Mouse (Mus musculus) limb, embryonic 14.5 days (tissue): ENCODE measurements around the gene Cbx7. TPM values are rescaled to one million over a fixed set of nuclear protein-coding genes. Genes with fewer than 3 reads are reported as not detected.

Experiments used
- ATAC-seq: fragments of 200-750 bp; cut with Nextera tagmentation; 2 replicates; pipeline ENCODE4 v1.8.0; 2017; ENCODE audit warnings: low read depth, moderate number of reproducible peaks, moderate TSS enrichment; ENCODE audit not compliant: low FRiP score
- DNase-seq: peaks from one replicate; pipeline ENCODE4 v3.0.0-alpha.2; 2015; ENCODE audit warnings: low spot score
- H3K27ac ChIP-seq: fragments of 300-500 bp; sonication (generic); replicated peaks from 2 replicates; pipeline ENCODE4 v1.5.1; 2014; ENCODE audit warnings: low read depth, mild to moderate bottlenecking, low read length, moderate library complexity, mixed read lengths
- H3K27me3 ChIP-seq: fragments of 300-500 bp; sonication (generic); 2 replicates; pipeline ENCODE4 v1.6.1; 2014; ENCODE audit warnings: low read length, mixed read lengths; ENCODE audit not compliant: control insufficient read depth, insufficient read depth
- H3K36me3 ChIP-seq: fragments of 300-500 bp; sonication (generic); 2 replicates; pipeline ENCODE4 v1.6.1; 2014; ENCODE audit warnings: mild to moderate bottlenecking, low read length, moderate library complexity, mixed read lengths; ENCODE audit not compliant: control insufficient read depth, insufficient read depth
- H3K4me1 ChIP-seq: fragments of 300-500 bp; sonication (generic); 2 replicates; pipeline ENCODE4 v1.6.1; 2014; ENCODE audit warnings: antibody characterized with exemption, low read length, mixed read lengths; ENCODE audit not compliant: control insufficient read depth, insufficient read depth
- H3K4me2 ChIP-seq: fragments of 300-500 bp; sonication (generic); replicated peaks from 2 replicates; pipeline ENCODE4 v1.6.1; 2014; ENCODE audit warnings: low read depth, mild to moderate bottlenecking, low read length, moderate library complexity; ENCODE audit not compliant: severe bottlenecking
- H3K4me3 ChIP-seq: fragments of 300-500 bp; sonication (generic); replicated peaks from 2 replicates; pipeline ENCODE4 v1.5.1; 2014; ENCODE audit warnings: low read length
- H3K9ac ChIP-seq: fragments of 300-500 bp; sonication (generic); 2 replicates; pipeline ENCODE4 v1.6.1; 2014; ENCODE audit warnings: mild to moderate bottlenecking, low read depth, low read length, moderate library complexity; ENCODE audit not compliant: severe bottlenecking
- H3K9me3 ChIP-seq: fragments of 300-500 bp; sonication (generic); 2 replicates; pipeline ENCODE4 v1.6.1; 2016; ENCODE audit warnings: low read length; ENCODE audit not compliant: control insufficient read depth
- POLR2A ChIP-seq: fragments of 200-500 bp; IDR thresholded peaks from 2 replicates; pipeline ENCODE4 v1.8.0; 2012; ENCODE audit warnings: inconsistent platforms, mild to moderate bottlenecking, moderate library complexity, borderline replicate concordance; ENCODE audit not compliant: insufficient read depth, insufficient read length; ENCODE audit errors: extremely low read depth
- WGBS: fragments of 180-500 bp; shearing (Covaris S2); extraction: QIAGEN DNeasy Blood & Tissue Kit; methylation state at CpG from one replicate; pipeline ENCODE4 v1.1.7; 2014; 5-methylcytosine and 5-hydroxymethylcytosine counted together
- polyA plus RNA-seq, 2 experiments: library from polyadenylated mRNA; depleted of rRNA in 1 of 2; stranded (reverse) in 1 of 2; unstranded in 1 of 2; fragments of >200 nt; fragmentation: Nextera tagmentation in 1 of 2; extraction: Ambion mirVana in 1 of 2; gene quantifications; 2 replicates each; pipeline versions ENCODE4 v1.2.1 to v1.2.3; 2012 to 2014

Gene Cbx7
- polyA plus RNA-seq, 2 experiments: 2.1 to 8.5 TPM

GRCm38 (mm10) chr15:79884820-79885219 lies 86.1 kb downstream of the Cbx7 start:
- 73% methylated on average over 5 of the region's 5 CpGs for WGBS
- DNase-seq (no peak), ATAC-seq (no peak)
- Histone ChIP-seq H3K27me3 (no peaks in the 10 kb centered on the region; the same call in 1 of the 2 replicates), H3K9ac (no peak overlapping the region), H3K4me1 (no peaks in the 10 kb centered on the region), H3K4me2 (no peak overlapping the region), H3K4me3 (no peak overlapping the region), H3K36me3 (no peaks in the 10 kb centered on the region), H3K9me3 (no peaks in the 10 kb centered on the region), H3K27ac (no peak overlapping the region)
- TF ChIP-seq POLR2A: no peak

GRCm38 (mm10) chr15:79883352-79883822 lies 87.5 kb downstream of the Cbx7 start:
- Histone ChIP-seq H3K36me3 (no peaks in the 10 kb centered on the region), H3K4me1 (peaks cover 9% of the 10 kb centered on the region), H3K9ac (peak overlapping the region; percentile 53), H3K9me3 (no peaks in the 10 kb centered on the region), H3K27me3 (no peaks in the 10 kb centered on the region; the same call in 1 of the 2 replicates), H3K4me3 (peak overlapping the region; percentile 46), H3K27ac (peak overlapping the region; percentile 77), H3K4me2 (peak overlapping the region; percentile 59)
- under 1% methylated on average over 30 of the region's 30 CpGs for WGBS
- DNase-seq (peak; percentile 92), ATAC-seq (peak; percentile 91)
- no peak for TF ChIP-seq POLR2A

GRCm38 (mm10) chr15:79882623-79883267 lies 88.2 kb downstream of the Cbx7 start:
- Histone ChIP-seq H3K4me3 (peak overlapping the region; percentile 46), H3K4me1 (peaks cover 9% of the 10 kb centered on the region), H3K9me3 (no peaks in the 10 kb centered on the region), H3K27ac (peak overlapping the region; percentile 21), H3K27me3 (no peaks in the 10 kb centered on the region; the same call in 1 of the 2 replicates), H3K4me2 (peak overlapping the region; percentile 59), H3K9ac (no peak overlapping the region), H3K36me3 (no peaks in the 10 kb centered on the region)
- 26% methylated on average over 19 of the region's 19 CpGs for WGBS
- DNase-seq (peak; percentile 23), ATAC-seq (0 out of 2 replicates have a peak, but pooled peaks have one; percentile 13)
- no peak for TF ChIP-seq POLR2A

GRCm38 (mm10) chr15:79880477-79880876 lies 90.4 kb downstream of the Cbx7 start:
- H3K36me3 ChIP-seq: no peaks in the 10 kb centered on the region
- TF ChIP-seq POLR2A: no peak
- H3K4me2 ChIP-seq: no peak overlapping the region
- peaks cover 9% of the 10 kb centered on the region for H3K4me1 ChIP-seq
- 69% methylated on average over 3 of the region's 3 CpGs for WGBS
- no peaks in the 10 kb centered on the region; the same call in 1 of the 2 replicates for H3K27me3 ChIP-seq
- ATAC-seq (no peak), DNase-seq (no peak)
- H3K9me3 ChIP-seq: no peaks in the 10 kb centered on the region
- no peak overlapping the region for H3K9ac ChIP-seq
- H3K27ac ChIP-seq: no peak overlapping the region
- H3K4me3 ChIP-seq: no peak overlapping the region

GRCm38 (mm10) chr15:79879319-79879718 lies 91.6 kb downstream of the Cbx7 start:
- DNase-seq: peak; percentile 85
- H3K27ac ChIP-seq: peak overlapping the region; percentile 63; the same call in 1 of the 2 replicates
- no peaks in the 10 kb centered on the region; the same call in 1 of the 2 replicates for H3K27me3 ChIP-seq
- H3K4me1 ChIP-seq: peaks cover 9% of the 10 kb centered on the region
- 0 out of 2 replicates have a peak, but pooled peaks have one; percentile 30 for ATAC-seq
- no peaks in the 10 kb centered on the region for H3K9me3 ChIP-seq
- WGBS: 45% methylated on average over 13 of the region's 13 CpGs
- H3K9ac ChIP-seq: no peak overlapping the region
- no peaks in the 10 kb centered on the region for H3K36me3 ChIP-seq
- H3K4me3 ChIP-seq: no peak overlapping the region
- 0 out of 2 replicates have a peak overlapping the region, but pooled peaks have one; percentile 17 for H3K4me2 ChIP-seq
- no peak for TF ChIP-seq POLR2A
